Mouse (Mus musculus): ENCODE measurements around the gene Asap3.

GRCm38 (mm10) chr4:136270648-136271047 is 64.5 kb downstream of the Asap3 start:
- TF ChIP-seq CTCF (IDR thresholded peaks at IDR 0.05; ENCODE audit: low read depth), result no peak
- no peak for TF ChIP-seq EP300 (optimal IDR thresholded peaks at IDR 0.05)
